Mouse (Mus musculus) embryonic facial prominence, embryonic 12.5 days (tissue): ENCODE data around the gene Gal3st2c. TPM values are rescaled to one million over a fixed set of nuclear protein-coding genes. Genes with fewer than 3 reads are reported as not detected.
"Not testable (repeated sequence)": the region's sequence is repeated elsewhere in the genome, so short reads cannot be mapped to it uniquely, and the experiment has no call there.

ENCODE experiments used
- ATAC-seq: fragments of 200-750 bp; cut with Nextera tagmentation; 2 replicates; pipeline ENCODE4 v1.8.0; 2017; ENCODE audit not compliant: insufficient number of reproducible peaks, insufficient read depth, low FRiP score, low TSS enrichment
- H3K27ac ChIP-seq: fragments of 300-500 bp; sonication (generic); 2 replicates; pipeline ENCODE4 v1.5.1; 2016; ENCODE audit warnings: mild to moderate bottlenecking
- H3K27me3 ChIP-seq: fragments of 300-500 bp; sonication (generic); 2 replicates; pipeline ENCODE4 v1.6.1; 2016; ENCODE audit warnings: mild to moderate bottlenecking, moderate library complexity
- H3K36me3 ChIP-seq: fragments of 300-500 bp; sonication (generic); 2 replicates; pipeline ENCODE4 v1.6.1; 2016; ENCODE audit warnings: mild to moderate bottlenecking
- H3K4me1 ChIP-seq: fragments of 300-500 bp; sonication (generic); 2 replicates; pipeline ENCODE4 v1.6.1; 2016
- H3K4me2 ChIP-seq: fragments of 300-500 bp; sonication (generic); replicated peaks from 2 replicates; pipeline ENCODE4 v1.6.1; 2016; ENCODE audit warnings: mild to moderate bottlenecking, moderate library complexity
- H3K4me3 ChIP-seq: fragments of 300-500 bp; sonication (generic); 2 replicates; pipeline ENCODE4 v1.5.1; 2016; ENCODE audit warnings: mild to moderate bottlenecking
- H3K9ac ChIP-seq: fragments of 300-500 bp; sonication (generic); 2 replicates; pipeline ENCODE4 v1.6.1; 2016; ENCODE audit warnings: mild to moderate bottlenecking, moderate library complexity
- H3K9me3 ChIP-seq: fragments of 300-500 bp; sonication (generic); 2 replicates; pipeline ENCODE4 v1.6.1; 2016; ENCODE audit warnings: mild to moderate bottlenecking, moderate library complexity
- WGBS: fragments of 180-500 bp; shearing (Covaris S2); methylation state at CpG from one replicate; pipeline ENCODE4 v1.1.7; 2016; 5-methylcytosine and 5-hydroxymethylcytosine counted together
- polyA plus RNA-seq: library from polyadenylated mRNA; unstranded; fragments of >200 nt; fragmentation: Nextera tagmentation; extraction: Ambion mirVana; gene quantifications from 2 replicates; pipeline ENCODE4 v1.2.1, GENCODE M21; 2016

Gal3st2c gene
- polyA plus RNA-seq, 1 experiment from 2014 or later = not detected

DNA sequence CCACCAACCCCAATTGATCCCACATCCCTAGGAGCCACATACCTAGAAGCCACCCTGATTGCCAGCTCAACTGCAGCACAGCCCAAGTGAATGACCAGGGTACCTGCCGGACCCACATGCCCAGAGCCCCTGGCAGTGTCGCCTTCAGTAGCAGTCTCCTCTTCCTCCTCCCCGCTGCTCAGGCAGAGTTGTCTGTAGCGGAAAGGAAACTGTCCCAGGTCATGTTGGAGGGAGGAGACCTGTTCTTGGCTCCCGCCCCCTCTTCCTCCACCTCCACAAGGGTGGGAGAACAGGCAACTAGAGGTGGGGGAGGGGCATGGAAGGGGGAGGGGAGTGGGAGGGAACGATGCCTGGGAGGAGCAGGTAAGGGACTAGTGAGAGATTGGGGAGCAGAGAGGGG lies 62.1 kb downstream of the Gal3st2c start, which contains the start of gene Pdcd1:
Gene Pdcd1 (minus strand): TSS at position 181 of the 400 bp plus-strand sequence.
- Histone ChIP-seq H3K9ac (no peak within 1 kb of the TSS), H3K27ac (no peak within 1 kb of the TSS), H3K4me1 (no peaks in the 10 kb centered on the region), H3K4me2 (no peak within 1 kb of the TSS), H3K27me3 (no peaks in the 10 kb centered on the region), H3K36me3 (no peaks in the 10 kb centered on the region), H3K4me3 (no peak within 1 kb of the TSS), H3K9me3 (no peaks in the 10 kb centered on the region)
- 47% methylated on average over 6 of the region's 6 CpGs for WGBS
- no peak for ATAC-seq

DNA sequence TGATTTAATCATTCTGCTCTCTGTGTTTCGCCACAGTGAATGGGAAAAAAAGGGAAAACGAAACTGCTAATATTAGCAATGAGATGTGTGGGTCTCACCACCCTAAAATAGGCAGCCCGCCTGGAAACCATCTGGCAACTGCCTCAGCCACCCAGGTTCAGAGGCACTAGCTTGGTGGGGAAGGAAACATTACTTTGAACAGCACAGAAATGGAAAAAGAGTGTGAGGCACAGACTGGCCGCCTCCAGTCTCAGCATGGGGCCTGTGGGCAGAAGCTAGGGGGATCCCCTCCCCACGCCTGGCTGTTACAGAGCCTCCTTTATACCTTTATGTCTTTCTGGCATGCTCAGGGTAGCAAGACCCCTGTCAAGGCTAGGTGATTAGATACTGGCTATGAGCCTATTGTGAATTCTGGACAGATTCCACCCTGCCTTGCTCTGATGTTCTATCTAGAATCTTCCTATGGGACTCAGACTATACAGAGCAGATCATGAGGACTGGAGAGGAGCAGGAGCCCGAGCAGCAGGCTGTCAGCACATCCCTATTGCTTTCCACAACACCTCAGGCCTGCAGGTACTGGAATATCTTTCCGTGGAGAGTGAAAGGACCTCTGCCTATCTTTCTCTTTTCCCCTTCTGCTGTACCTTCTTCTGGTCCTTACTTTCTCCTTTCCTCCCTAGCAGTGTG lies 63.4 kb downstream of the Gal3st2c start:
- no peak overlapping the region for H3K4me2 ChIP-seq
- WGBS = 62% methylated on average over 7 of the region's 7 CpGs
- H3K4me3 ChIP-seq = no peak overlapping the region
- no peak overlapping the region for H3K9ac ChIP-seq
- no peaks in the 10 kb centered on the region for H3K9me3 ChIP-seq
- H3K27ac ChIP-seq = no peak overlapping the region
- no peaks in the 10 kb centered on the region for H3K4me1 ChIP-seq
- H3K36me3 ChIP-seq = no peaks in the 10 kb centered on the region
- ATAC-seq = no peak
- H3K27me3 ChIP-seq = no peaks in the 10 kb centered on the region

DNA sequence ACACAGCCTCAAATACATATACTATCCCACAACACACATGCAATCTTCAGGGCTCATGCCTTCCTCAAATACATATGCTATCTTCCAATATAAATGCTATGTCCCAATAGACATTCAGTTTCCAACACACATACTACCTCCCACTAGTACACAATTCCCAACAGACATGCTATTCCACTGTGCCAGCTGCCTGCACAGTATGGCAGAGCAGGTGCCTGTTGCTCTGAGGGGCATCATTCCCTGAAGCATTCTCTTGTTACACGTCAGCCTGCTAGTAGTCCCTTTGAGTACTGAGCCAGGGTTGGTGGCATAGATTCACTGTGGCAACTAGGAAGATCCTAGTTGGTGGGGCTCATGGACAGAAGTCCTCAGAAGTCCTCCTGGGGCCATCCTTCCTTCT lies 64.2 kb downstream of the Gal3st2c start:
- 82% methylated on average over 1 of the region's 1 CpGs for WGBS
- Histone ChIP-seq H3K9ac (no peak overlapping the region), H3K4me2 (no peak overlapping the region), H3K27ac (no peak overlapping the region), H3K4me3 (no peak overlapping the region), H3K27me3 (no peaks in the 10 kb centered on the region), H3K36me3 (no peaks in the 10 kb centered on the region), H3K9me3 (no peaks in the 10 kb centered on the region), H3K4me1 (no peaks in the 10 kb centered on the region)
- ATAC-seq = no peak

DNA sequence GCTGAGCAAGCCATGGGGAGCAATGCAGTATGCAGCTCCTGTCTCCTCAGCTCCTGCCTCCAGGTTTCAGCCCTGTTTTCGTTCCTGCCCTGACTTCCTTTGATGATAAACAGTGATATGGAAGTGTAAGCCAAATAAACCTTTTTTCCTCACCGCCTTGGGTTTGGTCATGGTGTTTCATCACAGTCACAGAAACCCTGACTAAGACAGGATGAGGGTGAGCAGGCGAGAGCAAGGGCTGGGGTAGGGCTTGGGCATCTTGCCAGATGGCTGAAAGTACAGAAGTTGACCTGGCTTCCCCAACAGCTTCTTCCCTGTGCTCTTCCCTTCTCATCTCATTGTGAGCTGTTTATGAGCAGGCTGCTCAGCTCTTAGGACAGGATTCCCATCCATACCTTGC lies 65.7 kb downstream of the Gal3st2c start:
- H3K4me2 ChIP-seq = no peak overlapping the region
- ATAC-seq = no peak
- no peaks in the 10 kb centered on the region for H3K4me1 ChIP-seq
- no peaks in the 10 kb centered on the region for H3K9me3 ChIP-seq
- no peak overlapping the region for H3K9ac ChIP-seq
- no peaks in the 10 kb centered on the region for H3K27me3 ChIP-seq
- H3K4me3 ChIP-seq = no peak overlapping the region
- WGBS = 79% methylated on average over 3 of the region's 3 CpGs
- no peaks in the 10 kb centered on the region for H3K36me3 ChIP-seq
- H3K27ac ChIP-seq = no peak overlapping the region

DNA sequence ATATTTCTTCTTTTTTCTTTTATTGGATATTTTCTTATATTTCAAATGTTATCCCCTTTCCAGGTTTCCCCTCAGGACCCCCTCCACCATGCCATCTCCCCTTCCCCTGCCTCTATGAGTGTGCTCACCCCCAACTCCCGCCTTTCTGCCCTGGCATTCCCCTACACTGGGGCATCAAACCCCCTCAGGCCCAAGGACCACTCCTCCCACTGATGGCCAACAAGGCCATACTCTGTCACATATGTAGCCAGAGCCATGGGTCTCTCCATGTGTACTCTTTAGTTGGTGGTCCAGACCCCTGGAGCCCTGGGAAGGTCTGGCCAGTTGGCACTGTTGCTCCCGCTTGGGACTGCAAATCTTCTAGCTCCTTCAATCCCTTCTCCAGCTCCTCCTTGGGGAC lies 67.1 kb downstream of the Gal3st2c start:
- Histone ChIP-seq H3K27me3 (no peaks in the 10 kb centered on the region), H3K27ac (no peak overlapping the region), H3K4me2 (no peak overlapping the region), H3K4me1 (no peaks in the 10 kb centered on the region), H3K9ac (no peak overlapping the region), H3K9me3 (no peaks in the 10 kb centered on the region), H3K4me3 (no peak overlapping the region), H3K36me3 (no peaks in the 10 kb centered on the region)
- ATAC-seq = 0 out of 2 replicates have a peak, but pooled peaks have one; percentile 28
- 83% methylated on average over 2 of the region's 2 CpGs for WGBS

DNA sequence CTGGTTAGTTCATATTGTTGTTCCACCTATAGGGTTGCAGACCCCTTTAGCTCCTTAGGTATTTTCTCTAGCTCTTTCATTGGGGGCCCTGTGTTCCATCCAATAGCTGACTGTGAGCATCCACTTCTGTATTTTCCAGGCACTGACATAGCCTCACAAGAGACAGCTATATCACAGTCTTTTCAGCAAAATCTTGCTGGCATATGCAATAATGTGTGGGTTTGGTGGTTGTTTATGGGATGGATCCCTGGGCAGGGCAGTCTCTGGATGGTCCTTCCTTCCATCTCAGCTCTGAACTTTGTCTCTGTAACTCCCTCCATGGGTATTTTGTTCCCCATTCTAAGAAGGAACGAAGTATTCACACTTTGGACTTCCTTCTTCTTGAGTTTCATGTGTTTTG lies 68.0 kb downstream of the Gal3st2c start:
- not testable (repeated sequence) for H3K36me3 ChIP-seq, H3K4me2 ChIP-seq, H3K9me3 ChIP-seq, H3K27ac ChIP-seq, H3K4me3 ChIP-seq, ATAC-seq, H3K27me3 ChIP-seq, H3K4me1 ChIP-seq, H3K9ac ChIP-seq
- WGBS = 59% methylated on average over 1 of the region's 1 CpGs

Other genes with a start within 250 kb of the Gal3st2c start
- 101 and 102 TPM in 2 replicates for gene Atg4b, start 239.0 kb upstream of the Gal3st2c start, polyA plus RNA-seq
- gene Thap4, start 235.6 kb upstream of the Gal3st2c start, polyA plus RNA-seq = 53.2 and 57.4 TPM in 2 replicates
- 272 and 277 TPM in 2 replicates for gene Dtymk, start 188.6 kb upstream of the Gal3st2c start, polyA plus RNA-seq
- gene Ing5, start 186.5 kb upstream of the Gal3st2c start, polyA plus RNA-seq = 18.2 and 20.9 TPM in 2 replicates
- 17.2 and 17.3 TPM in 2 replicates for gene D2hgdh, start 165.6 kb upstream of the Gal3st2c start, polyA plus RNA-seq
- 0.06 TPM in 1 of 2 replicates, not detected in the other for gene Gal3st2, start 129.2 kb upstream of the Gal3st2c start, polyA plus RNA-seq
- not detected in 2 replicates for gene Gal3st2b, start 72.2 kb upstream of the Gal3st2c start, polyA plus RNA-seq
- gene Neu4, start 29.9 kb downstream of the Gal3st2c start, polyA plus RNA-seq = not detected in 2 replicates
- not detected in 2 replicates for gene Pdcd1, start 62.0 kb downstream of the Gal3st2c start, polyA plus RNA-seq